Mouse (Mus musculus): ENCODE measurements at regions not wholly inside any gene's neighbourhood (a gene's known extent, or its start where the extent isn't known, plus 50 kb on each side); places are given as distances from the start of the nearest gene placed in this dataset.

DNA sequence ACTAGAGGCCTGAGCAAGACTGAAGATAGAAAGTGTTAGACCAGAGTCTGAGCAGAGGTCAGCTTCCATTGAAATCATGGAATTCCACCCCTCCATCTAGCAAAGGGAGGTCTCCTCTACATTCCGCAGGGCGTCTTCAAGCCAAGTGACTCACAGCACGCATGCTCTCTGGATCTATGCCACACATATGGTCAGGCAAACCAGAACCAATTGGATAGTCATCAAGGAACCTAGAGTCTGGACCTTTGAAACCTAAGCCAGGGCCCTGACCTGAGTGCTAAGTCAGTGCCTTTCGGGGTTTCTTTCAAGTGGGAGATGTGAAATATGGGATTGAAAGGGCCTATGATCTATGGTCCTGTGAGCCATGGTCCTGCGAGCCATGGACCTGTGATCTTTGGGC, 195.4 kb upstream of the Habp2 start:
- Histone ChIP-seq H3K27ac (replicated peaks) (no peak overlapping the region), H3K36me3 (replicated peaks) (no peaks in the 10 kb centered on the region), H3K27me3 (replicated peaks; ENCODE audit: low read depth, poor library complexity, severe bottlenecking) (peaks cover 76% of the 10 kb centered on the region), H3K9me3 (no peaks in the 10 kb centered on the region), H3K4me1 (peaks cover 18% of the 10 kb centered on the region), H3K4me3 (no peak overlapping the region)
- WGBS, result 96% methylated on average over 5 of the region's 5 CpGs
- DNase-seq (ENCODE audit: low spot score), result no peak

DNA sequence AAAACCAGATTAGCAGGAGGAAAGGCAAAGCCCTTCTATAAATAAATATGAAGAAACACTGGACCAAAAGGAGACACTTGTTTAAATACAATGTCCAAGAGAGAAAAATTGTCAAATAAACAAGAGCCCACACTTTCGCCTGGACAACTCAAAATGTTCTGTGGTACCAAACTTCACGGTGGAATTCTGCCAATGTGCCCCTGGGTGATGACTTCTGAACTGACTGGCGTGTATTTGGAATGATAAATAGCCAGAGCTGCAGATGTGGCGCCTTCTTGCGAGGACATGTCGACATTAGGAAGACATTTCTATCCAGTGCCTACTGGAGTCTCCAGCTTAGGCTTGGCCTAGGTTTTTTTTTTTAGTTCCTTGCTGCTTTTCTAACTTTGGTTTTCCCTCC, 191.1 kb upstream of the Habp2 start:
- no peak for DNase-seq (ENCODE audit: low spot score)
- Histone ChIP-seq H3K9me3 (peaks cover 17% of the 10 kb centered on the region), H3K27me3 (replicated peaks; ENCODE audit: low read depth, poor library complexity, severe bottlenecking) (peaks cover 56% of the 10 kb centered on the region), H3K27ac (replicated peaks) (no peak overlapping the region), H3K36me3 (replicated peaks) (no peaks in the 10 kb centered on the region; the same call in 1 of the 2 replicates), H3K4me3 (no peak overlapping the region), H3K4me1 (no peaks in the 10 kb centered on the region)
- WGBS, result 82% methylated on average over 6 of the region's 6 CpGs

DNA sequence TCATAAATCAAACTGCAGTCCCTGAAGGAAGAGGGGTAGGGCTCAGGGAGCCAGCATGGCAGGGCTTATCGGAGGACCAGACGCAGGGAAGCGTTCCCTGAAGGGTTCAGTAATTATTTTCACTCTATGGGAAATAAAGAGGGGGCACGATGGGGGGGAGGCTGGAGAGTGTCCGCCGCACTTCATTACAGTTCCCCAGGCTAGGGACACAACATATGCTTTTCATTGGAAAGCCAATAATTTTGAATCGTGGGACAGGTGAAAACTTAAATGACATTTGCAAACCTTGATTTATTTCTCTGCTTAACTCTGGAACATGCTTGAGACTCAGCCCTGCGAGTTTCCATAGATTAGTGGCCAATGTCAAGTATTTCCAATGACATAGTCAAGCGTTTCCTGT, 187.2 kb upstream of the Habp2 start:
- Histone ChIP-seq H3K4me3 (no peak overlapping the region), H3K36me3 (replicated peaks) (no peaks in the 10 kb centered on the region; the same call in 1 of the 2 replicates), H3K4me1 (peaks cover 10% of the 10 kb centered on the region), H3K27ac (replicated peaks) (no peak overlapping the region), H3K9me3 (peaks cover 17% of the 10 kb centered on the region), H3K27me3 (replicated peaks; ENCODE audit: low read depth, poor library complexity, severe bottlenecking) (peaks cover 40% of the 10 kb centered on the region)
- 81% methylated on average over 9 of the region's 9 CpGs for WGBS
- DNase-seq (ENCODE audit: low spot score), result no peak

DNA sequence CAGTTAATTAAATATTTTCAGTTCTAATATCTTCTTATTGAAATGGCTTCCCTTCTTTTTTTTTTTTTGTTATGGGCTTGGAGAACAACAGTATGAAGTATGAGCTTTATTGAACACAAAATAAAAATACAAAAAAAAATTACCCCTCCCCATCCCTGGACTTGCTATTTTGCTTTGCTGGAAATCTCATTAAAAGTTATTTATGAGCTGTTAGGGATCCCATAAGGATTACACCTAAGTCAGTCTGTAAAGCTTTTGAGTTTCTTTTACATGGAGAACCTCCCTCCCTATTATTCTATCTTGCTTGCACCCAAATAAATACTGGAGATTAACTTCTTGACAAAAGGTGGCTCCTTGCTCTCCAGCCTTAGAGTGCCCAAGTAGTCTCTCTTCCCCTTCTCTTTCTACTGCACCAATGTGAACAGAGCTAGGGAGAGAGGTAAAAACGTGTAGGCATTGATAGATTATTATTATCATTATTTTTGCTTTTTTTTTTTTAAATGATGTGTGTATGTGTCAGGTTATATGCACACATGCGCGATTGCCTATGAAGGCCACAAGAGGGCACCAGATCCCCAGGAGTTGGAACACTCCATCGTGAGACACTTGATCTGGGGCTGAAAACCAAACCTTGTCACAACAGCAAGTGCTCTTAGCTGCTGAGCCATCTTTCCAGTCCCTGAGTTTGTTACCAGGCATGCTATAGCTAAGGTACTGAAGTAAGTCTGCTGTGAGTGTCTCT, 186.6 kb upstream of the Habp2 start:
- Histone ChIP-seq H3K9me3 (peaks cover 17% of the 10 kb centered on the region), H3K4me3 (no peak overlapping the region), H3K27ac (replicated peaks) (no peak overlapping the region), H3K4me1 (peaks cover 16% of the 10 kb centered on the region), H3K27me3 (replicated peaks; ENCODE audit: low read depth, poor library complexity, severe bottlenecking) (peaks cover 39% of the 10 kb centered on the region), H3K36me3 (replicated peaks) (no peaks in the 10 kb centered on the region; the same call in 1 of the 2 replicates)
- 62% methylated on average over 4 of the region's 4 CpGs for WGBS
- DNase-seq (ENCODE audit: low spot score), result no peak

DNA sequence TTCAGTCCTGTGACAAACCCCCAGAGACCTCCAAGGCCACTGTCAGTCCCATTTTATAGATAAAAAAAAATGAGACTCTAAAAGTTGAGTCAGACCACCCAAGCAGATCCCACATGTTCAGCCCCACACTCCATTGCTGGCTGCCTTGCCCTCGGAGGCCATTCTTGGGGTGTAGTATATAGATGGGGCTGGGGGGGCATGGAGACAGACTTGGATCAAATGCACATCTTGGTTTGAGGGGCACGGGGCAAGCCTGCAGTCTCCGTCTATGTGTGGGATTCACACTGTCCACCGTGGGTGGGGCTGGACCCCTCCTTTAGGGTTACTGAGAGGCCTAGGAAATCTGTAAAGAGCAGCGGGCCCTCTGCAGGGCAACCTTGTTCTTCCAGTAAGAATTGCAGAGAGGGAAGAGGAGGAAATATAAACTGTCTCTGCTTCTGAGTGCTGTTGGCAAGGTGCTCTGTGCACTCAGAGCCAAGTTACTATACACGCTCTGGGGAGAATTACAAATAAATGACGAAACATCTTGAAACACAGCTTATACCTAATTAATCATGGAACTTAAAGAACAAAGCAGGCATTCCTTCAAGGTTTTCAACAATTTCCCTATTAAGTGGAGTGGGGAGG, 184.4 kb upstream of the Habp2 start:
- WGBS, result 86% methylated on average over 7 of the region's 7 CpGs
- Histone ChIP-seq H3K9me3 (peaks cover 17% of the 10 kb centered on the region), H3K4me1 (peaks cover 32% of the 10 kb centered on the region), H3K4me3 (no peak overlapping the region), H3K36me3 (replicated peaks) (no peaks in the 10 kb centered on the region; the same call in 1 of the 2 replicates), H3K27me3 (replicated peaks; ENCODE audit: low read depth, poor library complexity, severe bottlenecking) (peaks cover 37% of the 10 kb centered on the region), H3K27ac (replicated peaks) (peak overlapping the region; percentile 6; the same call in 1 of the 2 replicates)
- DNase-seq (ENCODE audit: low spot score), result no peak

DNA sequence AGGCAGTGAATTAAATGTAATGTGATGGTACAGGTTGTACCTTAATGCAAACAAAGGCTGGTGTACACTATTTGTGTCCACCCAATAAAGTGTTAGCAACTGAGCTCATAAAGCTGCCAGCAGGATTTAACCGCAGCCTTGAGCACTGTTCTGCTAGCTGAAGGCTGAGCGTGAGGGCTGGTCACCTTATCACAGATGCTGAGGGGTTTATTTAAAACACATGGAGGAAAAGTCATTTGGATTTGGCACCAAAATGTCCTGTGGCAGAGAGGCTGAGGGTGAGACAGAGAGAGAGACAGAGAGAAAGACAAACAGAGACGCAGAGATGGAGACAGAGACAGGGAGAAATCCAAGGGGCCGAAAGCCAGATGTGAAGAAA, 181.9 kb upstream of the Habp2 start:
- peak overlapping the region; percentile 71 for H3K27ac ChIP-seq (replicated peaks)
- no peak for DNase-seq (ENCODE audit: low spot score)
- H3K27me3 ChIP-seq (replicated peaks; ENCODE audit: low read depth, poor library complexity, severe bottlenecking), result peaks cover 48% of the 10 kb centered on the region
- H3K4me3 ChIP-seq, result peak overlapping the region; percentile 9; the same call in 1 of the 2 replicates
- WGBS, result 42% methylated on average over 4 of the region's 4 CpGs
- H3K36me3 ChIP-seq (replicated peaks), result no peaks in the 10 kb centered on the region; the same call in 1 of the 2 replicates
- peaks cover 10% of the 10 kb centered on the region; the same call in 1 of the 2 replicates for H3K9me3 ChIP-seq
- H3K4me1 ChIP-seq, result peaks cover 32% of the 10 kb centered on the region

DNA sequence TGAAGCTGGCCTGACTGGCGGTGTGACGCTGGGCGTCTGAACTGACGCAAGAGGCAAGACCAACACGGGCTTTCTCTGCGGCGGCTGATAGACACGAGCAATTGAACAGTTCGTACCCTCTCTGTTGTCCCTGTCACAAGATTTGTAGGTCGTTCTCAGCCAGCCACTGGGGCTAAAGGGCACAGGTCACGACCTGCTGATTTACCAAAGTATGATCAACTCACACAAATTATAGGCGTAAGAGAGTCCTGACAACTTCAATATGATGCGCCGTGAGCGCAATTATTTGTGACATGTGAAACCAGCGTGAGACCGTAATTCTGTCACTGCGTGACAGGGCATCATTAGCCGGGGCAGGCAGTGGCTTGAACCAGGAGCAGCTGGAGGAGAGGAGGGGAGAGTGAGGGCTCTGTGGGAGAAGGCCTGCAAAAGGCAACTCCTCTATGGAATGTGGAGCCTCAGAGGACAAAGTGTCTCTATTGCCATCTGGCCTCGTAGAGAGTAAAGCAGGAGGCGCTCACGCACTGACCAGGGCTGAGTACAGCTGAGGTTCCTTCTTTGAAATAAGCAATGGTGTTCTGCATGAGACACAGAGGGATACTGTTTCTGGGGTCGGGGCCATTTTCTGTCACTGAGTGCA, 181.4 kb upstream of the Habp2 start:
- 35% methylated on average over 23 of the region's 23 CpGs for WGBS
- Histone ChIP-seq H3K4me3 (peak overlapping the region; percentile 9; the same call in 1 of the 2 replicates), H3K27ac (replicated peaks) (peak overlapping the region; percentile 71), H3K36me3 (replicated peaks) (no peaks in the 10 kb centered on the region; the same call in 1 of the 2 replicates), H3K27me3 (replicated peaks; ENCODE audit: low read depth, poor library complexity, severe bottlenecking) (peaks cover 48% of the 10 kb centered on the region), H3K9me3 (peaks cover 8% of the 10 kb centered on the region; the same call in 1 of the 2 replicates), H3K4me1 (peaks cover 32% of the 10 kb centered on the region)
- peak; percentile 77 for DNase-seq (ENCODE audit: low spot score)

DNA sequence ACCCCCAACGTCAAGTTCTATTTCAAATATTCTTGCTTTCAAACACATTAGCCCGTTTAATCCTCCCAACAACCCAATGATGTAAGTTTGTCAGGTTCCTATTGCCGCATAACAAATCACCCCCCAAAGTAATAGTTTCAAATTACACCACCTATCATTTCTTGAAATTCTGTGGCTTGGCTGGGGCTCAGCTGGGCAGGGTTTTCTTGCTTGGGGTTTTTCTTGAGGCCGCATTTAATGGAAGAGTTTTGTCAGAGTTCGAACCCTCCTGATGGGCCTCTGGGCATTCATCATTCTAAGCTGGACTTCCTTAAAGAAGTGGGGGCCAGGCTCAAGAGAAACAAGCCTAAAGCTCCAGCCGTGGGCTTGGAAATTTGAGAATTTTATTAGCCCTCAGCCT, 178.1 kb upstream of the Habp2 start:
- 86% methylated on average over 6 of the region's 6 CpGs for WGBS
- DNase-seq (ENCODE audit: low spot score), result no peak
- Histone ChIP-seq H3K36me3 (replicated peaks) (no peaks in the 10 kb centered on the region), H3K4me3 (no peak overlapping the region), H3K9me3 (peaks cover 6% of the 10 kb centered on the region; the same call in 1 of the 2 replicates), H3K27me3 (replicated peaks; ENCODE audit: low read depth, poor library complexity, severe bottlenecking) (peaks cover 38% of the 10 kb centered on the region), H3K4me1 (peaks cover 27% of the 10 kb centered on the region), H3K27ac (replicated peaks) (no peak overlapping the region)

DNA sequence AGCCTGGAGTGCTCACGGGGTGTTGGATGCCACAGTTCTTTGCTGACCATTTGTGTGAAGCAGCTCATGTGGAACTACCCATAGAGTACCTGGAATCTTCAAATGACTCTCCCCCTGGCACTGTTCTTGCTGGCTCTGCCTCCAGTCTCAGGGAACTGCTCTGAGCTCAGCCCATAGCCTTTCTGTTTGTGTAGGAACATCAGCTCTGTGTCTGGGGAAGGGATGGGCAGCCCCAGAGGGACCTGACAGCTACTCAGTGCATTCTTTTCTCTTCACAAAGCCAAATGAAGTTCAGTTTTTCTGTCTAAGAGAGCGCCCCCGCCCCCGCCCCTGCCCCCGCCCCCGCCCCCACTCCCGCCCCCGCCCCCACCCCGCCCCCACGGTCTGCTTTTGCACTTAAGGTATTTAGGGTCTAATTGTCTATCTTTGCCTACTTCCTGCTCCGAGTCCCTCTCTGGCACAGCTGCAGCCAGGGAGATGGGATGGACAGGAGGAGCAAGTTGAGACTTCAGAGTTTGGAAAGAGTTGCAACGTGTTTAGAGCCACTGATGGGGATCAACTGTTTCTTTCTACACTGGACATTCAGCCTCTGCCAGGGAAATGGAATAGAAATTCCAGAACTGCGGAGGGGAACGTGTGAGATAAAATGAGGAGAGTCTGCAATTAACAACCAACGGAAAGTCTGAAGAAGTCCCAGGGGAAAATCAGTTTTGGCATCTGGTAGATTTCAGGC, 171.2 kb upstream of the Habp2 start:
- H3K4me3 ChIP-seq, result peak overlapping the region; percentile 13; the same call in 1 of the 2 replicates

DNA sequence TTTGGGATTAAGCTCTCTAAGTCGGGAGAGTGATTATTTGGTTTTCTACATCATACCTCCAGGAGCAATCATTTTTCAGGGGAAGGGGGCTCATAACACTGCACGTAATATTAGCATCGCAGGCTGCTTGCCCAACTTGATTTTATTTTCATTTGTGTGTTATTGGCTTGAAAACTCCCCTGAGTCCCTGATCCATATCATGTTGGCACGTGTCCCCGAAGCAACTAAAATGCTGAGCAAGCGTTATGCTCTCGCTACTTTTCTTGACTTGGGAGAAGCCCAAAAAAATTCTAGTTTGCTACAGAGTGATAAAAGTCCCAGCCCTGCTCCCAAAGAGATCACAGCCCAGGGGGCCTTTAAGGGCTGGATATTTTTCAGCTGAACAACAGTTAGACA, 170.7 kb upstream of the Habp2 start:
- Histone ChIP-seq H3K4me3 (no peak overlapping the region), H3K9me3 (peaks cover 6% of the 10 kb centered on the region; the same call in 1 of the 2 replicates), H3K4me1 (peaks cover 22% of the 10 kb centered on the region), H3K36me3 (replicated peaks) (no peaks in the 10 kb centered on the region), H3K27me3 (replicated peaks; ENCODE audit: low read depth, poor library complexity, severe bottlenecking) (peaks cover 8% of the 10 kb centered on the region), H3K27ac (replicated peaks) (no peak overlapping the region)
- 72% methylated on average over 7 of the region's 7 CpGs for WGBS
- no peak for DNase-seq (ENCODE audit: low spot score)

More for the DNA sequence above, 171.2 kb upstream of the Habp2 start:
- no peaks in the 10 kb centered on the region for H3K36me3 ChIP-seq (replicated peaks)
- H3K27me3 ChIP-seq (replicated peaks; ENCODE audit: low read depth, poor library complexity, severe bottlenecking), result peaks cover 8% of the 10 kb centered on the region
- WGBS, result 21% methylated on average over 15 of the region's 15 CpGs
- H3K9me3 ChIP-seq, result peaks cover 5% of the 10 kb centered on the region; the same call in 1 of the 2 replicates
- peaks cover 22% of the 10 kb centered on the region for H3K4me1 ChIP-seq
- no peak for DNase-seq (ENCODE audit: low spot score)
- peak overlapping the region; percentile 48 for H3K27ac ChIP-seq (replicated peaks)

DNA sequence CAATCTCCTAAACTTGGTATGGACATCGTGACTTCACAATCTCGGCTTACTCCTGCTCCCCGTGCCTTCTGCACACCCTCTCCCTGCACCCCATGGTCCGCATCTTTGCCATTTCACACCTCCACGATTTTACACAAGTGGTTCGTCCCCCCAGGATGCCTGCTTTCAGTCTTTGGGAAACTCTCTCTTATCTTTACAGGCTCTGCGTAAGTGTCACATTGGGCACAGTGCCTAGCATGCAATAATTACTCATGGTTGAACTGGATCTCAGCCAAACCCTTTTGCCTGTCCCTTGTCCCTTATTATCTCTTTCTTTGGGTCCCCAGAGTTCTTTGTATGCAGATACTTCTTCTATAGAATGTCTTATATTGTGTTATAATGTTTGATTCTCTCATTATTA, 166.2 kb upstream of the Habp2 start:
- Histone ChIP-seq H3K9me3 (peaks cover 12% of the 10 kb centered on the region; the same call in 1 of the 2 replicates), H3K27me3 (replicated peaks; ENCODE audit: low read depth, poor library complexity, severe bottlenecking) (peaks cover 5% of the 10 kb centered on the region; the same call in 1 of the 2 replicates), H3K4me1 (peaks cover 15% of the 10 kb centered on the region), H3K36me3 (replicated peaks) (no peaks in the 10 kb centered on the region), H3K27ac (replicated peaks) (no peak overlapping the region), H3K4me3 (no peak overlapping the region)
- DNase-seq (ENCODE audit: low spot score), result no peak
- 94% methylated on average over 7 of the region's 7 CpGs for WGBS

DNA sequence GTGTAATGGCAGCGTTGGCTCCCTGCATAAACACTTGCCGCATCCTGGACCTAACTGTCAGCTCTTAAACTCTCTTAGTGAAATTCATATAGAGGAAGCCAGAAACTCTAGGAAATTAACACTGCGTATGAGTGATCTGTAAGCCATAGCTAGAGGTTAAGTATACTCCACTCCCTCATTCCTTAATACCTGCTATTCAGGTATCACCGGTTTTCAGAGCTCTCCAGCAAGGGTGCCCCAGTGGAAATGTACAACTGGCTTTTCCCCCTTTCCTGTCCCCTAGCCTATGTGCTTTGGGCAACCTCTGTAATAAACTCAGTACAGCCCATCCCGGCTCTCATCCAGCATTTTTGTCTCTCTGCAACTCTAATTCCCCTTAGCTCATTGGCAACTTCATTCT, 164.8 kb upstream of the Habp2 start:
- peaks cover 7% of the 10 kb centered on the region; the same call in 1 of the 2 replicates for H3K27me3 ChIP-seq (replicated peaks; ENCODE audit: low read depth, poor library complexity, severe bottlenecking)
- peaks cover 5% of the 10 kb centered on the region for H3K4me1 ChIP-seq
- H3K9me3 ChIP-seq, result peaks cover 12% of the 10 kb centered on the region; the same call in 1 of the 2 replicates
- DNase-seq (ENCODE audit: low spot score), result no peak
- H3K36me3 ChIP-seq (replicated peaks), result no peaks in the 10 kb centered on the region
- no peak overlapping the region for H3K27ac ChIP-seq (replicated peaks)
- WGBS, result 92% methylated on average over 5 of the region's 5 CpGs
- no peak overlapping the region for H3K4me3 ChIP-seq

Data from embryonic facial prominence, embryonic 10.5 days (tissue).